Mouse (Mus musculus) mouse embryonic stem cell (cell line): Measurements from ENCODE around the gene Chuk.

ENCODE experiments used
- in situ Hi-C, 2 experiments: fragments of 300-500 bp; cut with MboI; formaldehyde crosslinking; loops; 1 replicate in 1 of 2; 3 replicates in 1 of 2; pipeline ENCODE4 v1.14.3; 2019 to 2020; ENCODE audit warnings: low sequenced_read_pairs in 2 of 2, low pct_unique_long_range_greater_than_20kb in 1 of 2, mixed read lengths in 1 of 2; ENCODE audit not compliant: unreplicated experiment in 1 of 2

Gene Chuk

DNA sequence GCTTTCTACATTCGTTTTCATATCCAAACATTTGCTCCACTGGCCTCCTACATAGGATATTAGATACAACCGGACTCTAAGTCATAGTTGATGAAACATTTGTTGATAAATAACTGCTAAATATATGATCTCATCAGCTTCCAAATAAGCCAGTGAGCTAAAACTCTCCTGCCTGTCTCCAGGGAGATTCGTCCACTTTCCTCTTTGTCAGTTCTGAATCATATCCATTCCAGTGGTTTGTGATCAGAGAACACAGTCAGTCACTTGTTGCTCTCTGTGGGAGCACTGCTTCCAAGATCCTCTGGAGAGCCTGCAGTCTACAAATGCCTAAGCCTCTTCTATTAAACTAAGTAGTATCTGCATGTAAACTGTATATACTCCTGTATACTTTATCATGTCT lies 47.1 kb downstream of the Chuk start:
- in situ Hi-C loops: no loop called here

DNA sequence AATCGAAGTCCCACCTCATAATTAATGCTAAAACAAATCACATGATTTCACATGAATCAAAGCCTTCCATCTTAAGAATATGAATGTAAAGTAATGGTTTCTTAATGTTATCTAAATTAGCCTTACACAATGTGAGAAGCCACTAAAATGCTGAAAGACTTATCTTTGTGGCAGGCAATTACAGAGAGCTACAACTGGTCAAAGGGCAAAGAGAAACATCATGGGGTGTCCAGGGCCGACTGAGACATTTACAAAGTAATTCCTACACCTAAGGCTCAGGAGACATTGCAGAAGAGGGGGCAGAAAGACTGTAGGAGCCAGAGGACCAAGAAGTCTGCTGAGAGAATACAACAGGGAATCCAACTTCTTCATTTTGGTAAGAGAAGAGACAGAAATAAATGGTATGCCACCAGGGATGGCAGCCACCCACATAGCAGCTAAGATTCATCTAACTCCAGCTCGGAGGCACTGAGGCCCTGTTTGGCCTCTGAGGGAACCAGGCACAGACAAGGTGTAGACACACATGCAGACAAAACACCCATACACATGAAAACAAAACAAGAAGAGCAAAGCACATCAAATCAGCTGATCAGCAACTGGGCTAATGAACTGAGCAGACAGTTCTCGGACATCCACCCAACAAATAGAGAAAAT lies 52.0 kb downstream of the Chuk start:
- in situ Hi-C loops: no loop called here

DNA sequence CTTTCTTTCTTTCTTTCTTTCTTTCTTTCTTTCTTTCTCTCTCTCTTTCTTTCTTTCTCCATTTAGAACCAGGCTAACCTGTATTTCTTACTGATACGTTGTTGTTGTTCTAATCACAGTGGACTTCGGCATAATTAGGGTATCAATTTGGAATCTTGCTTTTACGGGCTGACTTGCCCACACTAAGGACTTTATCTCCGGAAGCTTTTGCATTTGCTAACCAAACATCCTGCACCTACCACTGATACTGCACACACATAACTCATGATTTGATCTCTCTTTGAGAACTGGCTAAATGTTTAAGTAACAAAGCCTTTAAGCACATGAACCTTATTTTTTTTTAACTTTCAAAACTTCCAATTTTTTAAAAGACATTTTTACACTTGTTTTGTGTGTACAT lies 56.9 kb downstream of the Chuk start:
- in situ Hi-C loops: no loop called here

DNA sequence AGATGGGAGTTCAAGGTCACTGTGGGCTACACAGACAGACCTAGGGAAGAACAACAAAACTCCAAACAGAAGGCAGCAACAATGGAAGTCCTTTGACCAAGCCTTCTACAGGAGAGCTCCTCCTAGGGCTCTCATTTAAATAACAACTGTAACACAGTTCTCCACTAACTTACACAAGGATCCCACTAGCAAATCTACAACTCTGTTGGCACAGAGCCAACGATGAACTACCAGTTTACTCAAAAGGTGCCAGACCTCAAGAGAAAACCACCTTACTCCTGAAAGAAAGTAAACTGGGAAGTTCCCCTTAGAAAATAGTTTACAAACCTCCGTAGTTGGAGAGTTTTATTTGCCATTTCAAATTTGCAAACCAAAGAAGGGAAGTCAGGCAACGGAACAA lies 58.0 kb downstream of the Chuk start:
- in situ Hi-C loops: no loop called here

DNA sequence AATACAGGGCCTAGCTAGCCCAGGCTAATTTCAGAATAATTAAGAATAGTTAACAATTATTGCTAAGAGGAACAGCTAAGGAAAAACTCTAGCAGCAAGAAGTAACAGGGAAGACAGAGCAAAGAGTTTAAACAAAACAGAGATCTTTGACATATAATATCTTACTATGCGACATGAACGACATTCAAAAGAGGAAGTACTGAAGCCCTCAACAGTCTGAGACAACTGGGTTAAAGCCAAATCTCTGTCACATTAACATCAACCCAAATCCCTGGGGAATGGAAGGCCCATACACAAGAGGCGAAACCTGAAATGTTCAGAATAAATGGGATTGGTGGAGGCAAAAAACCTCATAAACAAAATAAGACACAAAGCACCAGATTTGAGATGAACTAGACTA lies 61.4 kb downstream of the Chuk start:
- in situ Hi-C loops: no loop called here

DNA sequence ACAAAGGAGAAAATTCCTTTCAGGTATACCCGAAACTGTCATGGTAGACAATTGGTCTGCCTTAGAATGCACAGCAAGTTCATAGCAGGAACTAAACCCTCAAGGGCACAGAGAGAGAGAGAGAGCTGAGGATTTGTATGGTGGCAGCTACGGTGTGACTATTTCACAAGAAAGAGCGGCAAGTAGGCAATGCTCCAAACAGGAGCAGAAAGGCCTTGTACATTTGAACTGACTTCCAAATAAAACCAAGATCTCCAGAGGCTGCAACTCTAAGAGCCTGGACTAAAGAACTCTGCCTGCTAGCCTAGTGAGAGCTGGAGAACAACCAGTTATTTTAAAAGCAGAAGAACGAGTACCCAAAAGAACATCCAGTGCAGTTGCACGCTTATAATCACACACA lies 65.2 kb downstream of the Chuk start:
- in situ Hi-C loops: no loop called here

DNA sequence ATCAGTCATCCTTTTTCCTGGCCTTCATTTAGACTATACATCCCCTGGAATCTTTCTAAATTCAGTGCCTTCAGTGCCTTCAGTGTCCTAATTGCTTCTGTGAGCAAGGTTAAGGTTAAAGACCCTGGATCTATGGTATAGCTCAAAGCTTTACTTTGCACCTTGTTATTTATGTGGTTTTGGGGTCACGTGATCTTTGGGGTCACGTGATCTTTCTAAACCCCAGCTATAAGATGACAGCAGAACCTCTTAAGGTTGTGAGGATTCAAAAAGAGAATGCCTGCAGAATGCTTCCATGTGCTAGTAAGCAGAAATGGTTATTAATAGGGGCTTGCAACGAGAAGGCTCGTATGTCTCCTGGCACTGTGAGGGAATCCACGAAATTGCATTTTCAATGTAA lies 73.9 kb downstream of the Chuk start:
- in situ Hi-C loops: no loop called here

DNA sequence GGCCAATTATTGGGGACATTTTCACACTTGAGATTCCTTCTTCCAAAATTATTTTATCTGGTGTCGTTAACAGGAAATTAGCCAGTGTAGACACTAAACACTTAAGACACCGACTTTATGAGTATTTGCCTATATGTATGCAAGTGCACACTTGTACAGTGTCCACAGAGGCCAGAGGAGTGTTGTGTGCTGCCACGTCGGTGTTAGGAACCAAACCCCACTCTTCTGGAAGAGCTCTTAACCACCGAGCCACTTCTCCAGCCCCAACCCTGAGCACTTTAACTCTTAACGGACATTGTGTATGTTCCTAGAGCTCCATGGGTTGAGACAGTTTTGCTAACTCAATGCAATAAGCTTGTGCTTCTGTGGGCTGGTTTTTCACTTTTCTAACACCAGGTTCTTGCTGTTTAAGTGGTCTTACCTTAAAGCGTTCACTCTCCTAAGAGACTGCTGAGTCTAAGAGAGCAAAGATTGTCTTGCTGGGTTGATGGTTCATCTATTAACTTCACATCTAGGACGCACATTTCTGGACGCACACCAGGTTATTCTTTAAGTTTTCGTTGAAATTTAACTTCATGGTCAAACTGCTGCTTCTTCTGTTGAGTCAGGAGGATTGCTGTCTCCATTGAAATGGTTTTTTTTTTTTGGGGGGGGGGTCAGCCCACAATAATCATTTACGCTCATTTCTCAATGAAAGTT lies 75.1 kb downstream of the Chuk start:
- in situ Hi-C loops: no loop called here

DNA sequence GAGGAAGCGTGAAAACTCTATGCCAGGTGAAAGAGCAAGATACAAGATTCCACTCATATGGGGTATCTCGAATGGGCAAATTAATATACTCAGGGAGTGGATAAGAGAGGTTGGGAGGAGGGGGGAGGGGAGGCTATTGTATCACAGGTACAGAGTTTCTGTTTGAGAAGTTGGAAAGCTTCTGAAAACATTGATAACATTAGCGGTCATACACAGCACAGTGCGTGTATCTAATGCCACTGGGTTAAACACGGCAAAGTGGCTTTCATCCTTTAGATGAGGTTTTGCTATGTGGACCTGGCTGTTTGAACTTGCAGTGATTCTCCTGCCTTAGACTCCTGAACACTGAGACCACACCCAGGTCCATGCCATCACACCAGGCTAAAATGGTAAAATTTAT lies 77.3 kb downstream of the Chuk start:
- in situ Hi-C loops: no loop called here

DNA sequence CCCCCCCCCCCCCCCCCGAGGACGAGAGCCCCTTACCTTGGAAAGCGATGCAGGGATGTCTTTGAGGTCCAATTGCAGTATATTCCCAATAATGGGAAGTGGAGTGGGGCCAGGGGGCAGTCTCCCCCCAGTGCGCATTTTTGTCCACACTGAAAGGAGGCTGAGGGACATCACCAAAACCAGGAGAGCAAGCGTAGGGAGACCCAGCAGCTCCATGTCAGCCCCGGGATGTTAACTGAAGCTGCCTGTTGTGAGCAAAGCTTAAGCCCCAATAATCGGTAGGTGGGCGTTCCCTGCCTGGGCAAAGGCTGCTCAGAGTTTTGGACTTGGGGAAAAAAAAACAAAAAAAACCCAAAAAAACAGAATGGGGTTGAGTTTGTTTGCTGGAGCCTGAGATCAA lies 78.3 kb downstream of the Chuk start, which contains the start of gene Cyp2c23:
TSS of gene Cyp2c23 (minus strand) at position 237 of the 400 bp plus-strand sequence.
- in situ Hi-C loops: no loop called here

DNA sequence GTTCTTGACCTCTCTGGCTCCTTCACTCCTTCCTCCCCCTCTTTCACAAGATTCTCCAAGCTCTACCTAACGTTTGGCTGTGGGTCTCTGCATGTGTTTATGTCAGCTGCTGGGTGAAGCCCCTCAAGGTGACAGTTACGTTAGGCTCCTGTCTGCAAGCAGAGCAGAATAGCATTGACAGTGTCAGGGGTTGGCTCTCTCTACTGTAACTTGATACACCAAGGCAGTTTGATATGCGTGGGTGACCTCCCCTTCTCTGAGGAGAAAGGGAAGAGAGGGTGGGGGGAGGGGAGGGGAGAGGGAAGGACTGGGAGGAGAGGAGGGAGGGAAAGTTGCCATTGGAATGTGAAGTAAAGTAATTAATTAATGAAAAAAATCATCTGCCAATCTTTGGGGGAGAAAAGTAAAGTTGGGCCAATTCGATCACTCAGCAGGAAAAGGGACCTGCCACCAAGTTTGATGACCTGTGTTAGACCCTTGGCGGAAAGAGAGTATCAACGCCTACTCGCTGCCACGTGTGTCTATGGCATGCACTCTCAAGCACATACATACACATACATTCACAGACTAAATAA lies 80.2 kb downstream of the Chuk start:
- in situ Hi-C loops: no loop called here

DNA sequence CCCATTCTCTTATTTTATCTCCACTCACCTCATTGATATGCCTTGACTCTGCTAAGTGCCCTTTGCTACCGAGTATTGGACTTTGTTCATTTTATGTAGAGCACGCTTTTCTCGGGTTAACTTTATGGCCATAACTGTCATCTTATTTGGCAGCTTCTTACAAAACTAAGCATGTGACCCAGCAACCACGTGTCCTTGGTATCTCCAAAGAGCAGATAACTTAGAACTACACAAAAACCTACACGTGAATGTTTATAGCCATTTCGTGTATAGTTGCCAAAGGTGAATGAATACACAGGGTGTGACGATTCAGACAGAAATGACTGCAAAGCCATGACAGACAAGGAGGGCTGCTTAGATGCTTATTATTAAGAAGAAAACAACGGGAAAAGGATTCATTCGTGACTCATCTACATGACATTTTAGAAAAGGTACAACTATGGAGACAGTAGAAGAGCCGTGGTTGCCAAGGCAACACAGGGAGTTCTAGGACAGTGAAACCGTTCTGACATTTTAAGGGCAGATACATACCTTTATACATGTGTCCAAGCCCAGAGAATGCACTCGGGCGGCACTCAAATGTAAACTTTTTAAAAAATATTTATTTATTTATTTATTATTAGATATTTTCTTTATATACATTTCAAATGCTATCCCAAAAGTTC lies 82.2 kb downstream of the Chuk start:
- in situ Hi-C loops: no loop called here
